Mouse (Mus musculus) lung, adult 2 months (tissue): ENCODE results near the gene Rap2a. TPM values are rescaled to one million over a fixed set of nuclear protein-coding genes. Genes with fewer than 3 reads are reported as not detected.

Experiments
- DNase-seq: peaks from one replicate; pipeline ENCODE4 v3.0.0; 2022
- H3K4me1 ChIP-seq: fragments of 200-500 bp; 2 replicates; pipeline ENCODE4 v1.6.1; 2011; ENCODE audit warnings: low read length; ENCODE audit not compliant: control insufficient read depth, insufficient read depth
- H3K4me3 ChIP-seq: fragments of 200-500 bp; replicated peaks from 2 replicates; pipeline ENCODE3; 2011; ENCODE audit warnings: low read depth, mild to moderate bottlenecking, control low read depth, low read length; ENCODE audit errors: extremely low read depth
- CTCF ChIP-seq: fragments of 200-500 bp; IDR thresholded peaks from 2 replicates; pipeline ENCODE4 v1.5.1; 2011; ENCODE audit warnings: mild to moderate bottlenecking, low read length, control low read depth; ENCODE audit not compliant: insufficient read depth
- POLR2A ChIP-seq: fragments of 200-500 bp; IDR thresholded peaks from 2 replicates; pipeline ENCODE4 v1.6.1; 2011; ENCODE audit warnings: low read depth, mild to moderate bottlenecking, control low read depth, low read length, borderline replicate concordance; ENCODE audit errors: extremely low read depth
- WGBS: fragments of 180-500 bp; shearing (Covaris S2); methylation state at CpG from one replicate; pipeline ENCODE4 v1.1.7; 2018; 5-methylcytosine and 5-hydroxymethylcytosine counted together
- polyA plus RNA-seq: library from polyadenylated mRNA; depleted of rRNA; stranded (reverse); fragments of >200 nt; gene quantifications from 2 replicates; pipeline ENCODE4 v1.2.3, GENCODE M21; 2012

Gene Rap2a
- polyA plus RNA-seq, 1 experiment = 57.3 TPM

DNA sequence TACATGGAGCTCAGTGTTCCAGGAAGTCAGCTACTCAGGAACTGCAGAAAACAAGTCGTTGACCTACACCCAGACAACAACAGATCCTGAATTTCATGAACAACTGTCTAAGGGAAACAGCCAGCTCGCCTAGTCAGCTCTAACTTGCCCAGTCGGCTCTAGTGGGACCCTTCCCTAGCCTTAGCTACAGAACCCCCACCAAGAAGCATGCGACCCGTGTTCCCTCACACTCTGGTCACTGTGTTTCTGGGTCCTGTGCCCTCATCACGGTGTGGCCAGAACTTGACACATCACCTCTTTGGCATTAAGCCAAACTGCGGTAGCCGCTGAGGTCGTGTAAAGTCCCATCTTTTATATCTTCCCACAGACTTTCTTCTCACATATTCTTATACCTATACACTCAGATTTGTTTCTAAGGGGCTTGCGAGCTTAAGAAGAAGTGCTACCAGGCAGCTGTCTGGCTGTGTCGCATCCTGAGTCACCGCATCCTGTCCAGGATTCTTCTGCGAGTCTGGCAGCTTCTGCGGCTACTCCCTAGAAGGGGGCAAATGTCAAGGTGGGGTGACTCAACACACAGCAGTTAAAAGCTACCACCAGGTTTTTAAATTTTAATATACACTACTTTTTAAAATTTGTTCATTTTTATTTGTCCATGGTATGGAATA is 9.0 kb upstream of the Rap2a start:
- WGBS = 72% methylated on average over 14 of the region's 14 CpGs
- no peak for DNase-seq
- TF ChIP-seq CTCF (no peak), POLR2A (no peak)
- Histone ChIP-seq H3K4me1 (no peaks in the 10 kb centered on the region), H3K4me3 (no peak overlapping the region)

DNA sequence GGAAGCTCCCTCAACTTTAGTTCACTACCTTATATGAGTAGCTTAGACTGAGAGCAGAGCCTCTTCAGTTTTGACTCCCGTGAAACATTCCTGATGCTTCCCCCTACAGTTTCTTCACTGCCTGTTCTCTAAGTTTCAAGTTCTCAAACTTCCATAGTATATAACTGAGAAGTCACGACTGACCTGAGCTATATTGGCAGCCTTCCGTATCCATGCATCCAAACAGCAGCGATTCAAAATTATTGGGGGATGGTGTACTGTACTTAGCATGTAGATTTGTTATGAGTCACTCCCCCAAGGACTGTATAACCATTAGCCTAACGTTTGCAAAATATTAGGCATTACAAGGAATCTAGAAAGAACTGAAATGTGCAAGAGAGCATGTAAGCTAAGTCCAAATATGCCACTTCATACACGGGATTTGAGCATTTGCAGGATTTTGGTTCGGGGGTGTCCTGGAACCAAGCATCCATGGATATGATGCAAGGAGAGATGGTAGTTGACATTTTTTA is 2.0 kb upstream of the Rap2a start:
- no peak for DNase-seq
- no peak for TF ChIP-seq POLR2A
- no peak for TF ChIP-seq CTCF
- Histone ChIP-seq H3K4me1 (peaks cover 3% of the 10 kb centered on the region), H3K4me3 (no peak overlapping the region)
- 52% methylated on average over 7 of the region's 7 CpGs for WGBS

GRCm38 (mm10) chr14:120477288-120477981 is 809 bp upstream of the Rap2a start:
- no peak for TF ChIP-seq CTCF
- peak; percentile 92; the same call in 1 of the 2 replicates for TF ChIP-seq POLR2A
- DNase-seq = no peak
- WGBS = under 1% methylated on average over 46 of the region's 46 CpGs
- Histone ChIP-seq H3K4me3 (peak overlapping the region; percentile 85), H3K4me1 (peaks cover 3% of the 10 kb centered on the region)

- Histone ChIP-seq H3K4me3 (peak overlapping the region; percentile 87), H3K4me1 (peaks cover 5% of the 10 kb centered on the region)
- under 1% methylated on average over 62 of the region's 62 CpGs for WGBS
- peak; percentile 64 for DNase-seq
- TF ChIP-seq CTCF (no peak), POLR2A (no peak)
Measured at GRCm38 (mm10) chr14:120478641-120479341, 547 bp downstream of the Rap2a start.

DNA sequence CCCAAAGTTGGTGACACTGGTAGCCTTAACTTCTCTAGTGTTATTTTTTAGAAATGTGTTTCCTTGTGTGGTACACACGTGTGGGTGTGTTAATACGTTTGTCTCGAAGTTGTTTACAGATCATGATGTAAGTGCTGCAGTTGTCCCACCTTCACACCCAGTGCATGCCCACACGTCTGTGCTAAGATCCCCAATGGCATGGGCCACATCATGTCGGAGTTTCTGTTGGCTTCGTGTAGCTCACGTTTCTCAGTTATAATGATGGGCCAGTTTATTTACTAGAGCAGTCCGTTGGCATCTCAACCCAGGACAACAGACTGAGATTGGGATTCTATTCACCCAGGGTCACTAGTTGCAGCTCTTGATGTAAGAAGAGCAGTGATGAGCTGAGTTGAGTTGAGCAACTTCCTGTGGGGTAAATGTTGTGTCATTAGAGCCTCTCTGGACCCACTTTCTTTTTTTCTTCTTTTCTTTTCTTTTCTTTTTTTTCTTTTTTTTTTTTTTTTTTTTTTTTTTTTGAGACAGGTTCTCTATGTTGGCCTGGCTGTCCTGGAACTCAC is 2.2 kb downstream of the Rap2a start:
- WGBS = 41% methylated on average over 8 of the region's 8 CpGs

DNA sequence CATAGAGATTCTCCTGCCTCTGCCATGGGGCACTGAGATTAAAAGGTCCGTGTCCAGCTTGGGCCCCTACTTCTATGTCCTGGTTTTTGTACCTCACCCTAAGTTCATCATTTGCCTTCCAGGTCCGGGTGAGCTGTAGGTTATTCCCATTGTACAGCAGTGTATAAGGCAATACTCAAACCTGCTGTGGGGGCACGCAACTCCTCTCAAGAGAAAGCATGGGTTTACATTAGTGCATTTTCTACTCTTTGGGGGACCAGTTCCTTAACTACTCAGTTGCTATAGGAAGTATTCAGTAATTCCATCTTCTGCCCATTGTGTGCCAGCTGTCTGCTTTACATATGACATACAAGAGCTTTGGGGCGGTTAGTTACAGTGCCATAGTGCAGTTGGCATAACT is 2.7 kb downstream of the Rap2a start:
- no peak for TF ChIP-seq CTCF
- TF ChIP-seq POLR2A = no peak
- Histone ChIP-seq H3K4me3 (no peak overlapping the region), H3K4me1 (peaks cover 8% of the 10 kb centered on the region)
- 84% methylated on average over 4 of the region's 4 CpGs for WGBS
- DNase-seq = no peak

More for the DNA sequence above, 2.2 kb downstream of the Rap2a start:
- peaks cover 8% of the 10 kb centered on the region for H3K4me1 ChIP-seq
- DNase-seq = no peak
- peak overlapping the region; percentile 65 for H3K4me3 ChIP-seq
- TF ChIP-seq CTCF (no peak), POLR2A (no peak)

DNA sequence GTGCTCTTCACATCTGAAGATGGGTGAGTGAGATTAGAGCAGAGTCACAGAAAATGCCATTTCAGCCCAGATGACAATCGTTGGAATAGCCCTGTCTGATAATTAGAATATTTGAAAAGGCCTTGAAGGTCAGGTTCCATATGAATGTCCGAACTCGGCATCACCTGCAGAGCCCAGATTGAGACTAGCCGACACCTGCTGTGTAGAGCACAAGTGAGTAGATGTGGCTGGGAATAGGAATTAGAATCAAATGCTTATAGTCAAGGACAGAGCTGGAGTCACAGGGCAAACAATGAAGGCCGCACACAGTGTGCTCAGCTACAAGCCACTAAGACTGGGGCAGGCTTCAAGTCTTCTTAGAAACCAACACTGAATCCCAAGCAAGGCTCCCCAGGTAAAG is 6.3 kb downstream of the Rap2a start:
- DNase-seq = no peak
- TF ChIP-seq CTCF = no peak
- no peak for TF ChIP-seq POLR2A
- no peak overlapping the region for H3K4me3 ChIP-seq
- 81% methylated on average over 5 of the region's 5 CpGs for WGBS
- peaks cover 13% of the 10 kb centered on the region for H3K4me1 ChIP-seq

DNA sequence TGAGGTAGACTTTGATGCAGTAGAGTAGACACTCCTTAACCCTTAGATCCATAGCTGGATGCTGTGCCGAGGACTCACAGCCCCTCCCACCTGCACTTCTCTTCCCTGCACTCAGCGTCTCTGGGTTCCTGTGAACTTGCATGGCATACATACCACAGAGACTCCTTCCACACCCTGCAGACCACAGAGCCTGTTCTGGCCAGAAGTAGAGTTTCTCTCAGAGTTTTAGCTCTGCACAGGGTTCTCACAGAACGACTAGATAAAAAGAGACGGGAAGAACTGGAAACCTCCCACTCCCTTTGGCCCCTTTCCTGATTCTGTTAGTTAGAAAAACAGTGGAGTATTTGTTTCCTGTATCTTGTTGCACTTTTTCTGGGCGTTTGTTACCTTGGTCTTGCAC is 18.0 kb downstream of the Rap2a start:
- Histone ChIP-seq H3K4me3 (no peak overlapping the region), H3K4me1 (peaks cover 26% of the 10 kb centered on the region)
- TF ChIP-seq CTCF = no peak
- TF ChIP-seq POLR2A = no peak
- no peak for DNase-seq
- 8% methylated on average over 5 of the region's 5 CpGs for WGBS

GRCm38 (mm10) chr14:120496827-120497226 is 18.6 kb downstream of the Rap2a start:
- no peak overlapping the region for H3K4me3 ChIP-seq
- peaks cover 26% of the 10 kb centered on the region for H3K4me1 ChIP-seq
- WGBS = 51% methylated on average over 5 of the region's 5 CpGs
- DNase-seq = no peak
- TF ChIP-seq POLR2A (no peak), CTCF (no peak)
